Mouse (Mus musculus): ENCODE results near the gene Tmem132e. TPM values are rescaled to one million over a fixed set of nuclear protein-coding genes. Genes with fewer than 3 reads are reported as not detected.

Gene Tmem132e
- total RNA-seq (2014; fragmentation: Nextera tagmentation) = not detected in 2 replicates
- 0.06 TPM in 1 of 2 replicates, not detected in the other for total RNA-seq (2017)
- polyA plus RNA-seq (2012) = not detected in 2 replicates

DNA sequence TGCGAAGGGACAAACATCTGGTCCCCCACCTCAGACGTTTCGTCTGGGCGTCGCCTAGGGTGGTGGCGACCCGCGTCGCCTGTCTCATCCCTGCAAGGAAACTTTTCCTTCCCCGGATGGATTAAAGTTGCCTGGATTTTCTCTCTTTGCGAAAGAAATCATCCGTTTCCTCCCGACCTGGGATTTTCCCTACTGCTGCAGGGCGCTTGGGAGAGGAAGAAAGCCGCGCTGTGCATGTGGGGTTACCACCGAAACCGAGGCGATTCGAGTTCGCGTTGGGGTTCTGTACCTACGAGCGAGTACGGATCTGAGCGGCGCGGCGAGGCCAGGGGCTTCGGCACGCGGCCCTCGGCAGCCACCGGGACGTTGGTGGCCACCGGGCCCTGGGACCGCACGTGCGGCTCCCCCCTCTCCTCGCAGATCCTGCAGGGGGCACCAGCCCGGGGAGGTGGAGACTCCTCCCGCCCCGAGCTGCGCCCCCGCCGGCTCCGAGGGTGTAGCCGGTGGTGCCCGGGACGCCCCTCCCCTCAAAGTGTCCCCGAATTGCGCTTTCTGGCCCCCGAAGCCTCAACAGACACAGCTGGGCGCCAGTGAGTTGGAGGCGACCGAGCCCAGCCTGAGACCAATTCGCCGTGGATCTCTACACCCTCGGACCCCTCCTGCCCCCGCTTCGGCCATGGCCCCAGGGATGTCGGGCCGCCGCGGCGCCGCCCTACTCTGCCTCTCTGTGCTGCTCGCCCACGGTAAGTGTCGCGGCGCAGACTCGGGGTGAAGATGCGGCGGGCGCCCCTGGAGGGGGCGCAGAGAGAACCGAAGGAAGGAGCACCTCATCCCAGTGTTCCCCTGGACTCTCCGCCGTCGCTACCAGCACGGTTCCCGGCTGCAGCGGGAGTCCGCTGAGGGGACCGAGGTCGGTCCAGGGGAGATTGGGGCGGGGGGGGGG lies at the start of gene Tmem132e:
TSS of gene Tmem132e (plus strand) at position 530 of the 943 bp plus-strand sequence.
- Histone ChIP-seq H3K36me3 (replicated peaks) (no peaks in the 10 kb centered on the region), H3K4me1 (ENCODE audit: insufficient read depth, low read depth, low read length) (no peaks in the 10 kb centered on the region), H3K4me3 (ENCODE audit: low read depth, low read length) (peak within 1 kb of the TSS; percentile 35; the same call in 1 of the 2 replicates), H3K27me3 (ENCODE audit: insufficient read depth, low read length) (no peaks in the 10 kb centered on the region; the same call in 1 of the 2 replicates), H3K9me3 (replicated peaks) (peaks cover 92% of the 10 kb centered on the region)
- ATAC-seq (ENCODE audit: extremely low read depth, insufficient number of reproducible peaks, low FRiP score, poor library complexity, severe bottlenecking) = no peak
- no peak for TF ChIP-seq GATA2 (IDR thresholded peaks at IDR 0.05; ENCODE audit: borderline replicate concordance, low read depth, low read length)
- no peak for DNase-seq (ENCODE audit: low spot score)

DNA sequence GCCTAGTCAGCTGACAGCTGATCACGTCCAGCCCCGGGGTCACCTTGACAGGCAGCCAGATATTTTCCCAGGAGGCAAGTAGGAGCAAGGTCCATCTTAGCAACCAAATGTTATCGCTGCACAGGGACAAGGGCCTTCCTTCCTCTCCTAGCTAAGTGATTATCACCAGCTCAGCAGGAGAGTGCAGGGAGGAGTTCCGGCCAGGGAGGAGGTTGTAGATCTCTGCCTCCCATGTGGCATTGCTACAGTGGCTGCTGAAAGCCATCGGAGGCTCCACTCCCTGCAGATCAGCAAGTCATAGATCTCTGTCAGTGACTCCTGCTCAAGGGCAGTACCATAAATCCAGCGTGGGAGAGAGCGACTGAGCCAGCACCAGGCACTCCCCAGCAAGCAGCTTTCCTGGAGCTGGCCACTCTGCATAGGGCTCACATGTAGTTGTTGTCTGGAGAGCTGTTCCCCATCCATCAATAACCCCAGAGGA lies 48.7 kb upstream of the Tmem132e start:
- Histone ChIP-seq H3K4me3 (ENCODE audit: low read depth, low read length) (no peak overlapping the region), H3K27me3 (ENCODE audit: insufficient read depth, low read length) (no peaks in the 10 kb centered on the region), H3K36me3 (replicated peaks) (no peaks in the 10 kb centered on the region), H3K9me3 (replicated peaks) (peaks cover 53% of the 10 kb centered on the region), H3K4me1 (ENCODE audit: insufficient read depth, low read depth, low read length) (no peaks in the 10 kb centered on the region)
- DNase-seq (ENCODE audit: low spot score) (no peak), ATAC-seq (ENCODE audit: extremely low read depth, insufficient number of reproducible peaks, low FRiP score, poor library complexity, severe bottlenecking) (no peak)
- no peak for TF ChIP-seq TAL1 (conservative IDR thresholded peaks at IDR 0.05; ENCODE audit: low read depth, low read length)
- no peak for TF ChIP-seq CTCF (IDR thresholded peaks at IDR 0.05; ENCODE audit: low read depth, low read length)
- no peak for TF ChIP-seq POLR2AphosphoS5 (IDR thresholded peaks at IDR 0.05; ENCODE audit: insufficient replicate concordance, low read depth, low read length)
- no peak for TF ChIP-seq GATA2 (IDR thresholded peaks at IDR 0.05; ENCODE audit: borderline replicate concordance, low read depth, low read length)
- TF ChIP-seq GATA1 (IDR thresholded peaks at IDR 0.05; ENCODE audit: borderline replicate concordance, low read length) = no peak

DNA sequence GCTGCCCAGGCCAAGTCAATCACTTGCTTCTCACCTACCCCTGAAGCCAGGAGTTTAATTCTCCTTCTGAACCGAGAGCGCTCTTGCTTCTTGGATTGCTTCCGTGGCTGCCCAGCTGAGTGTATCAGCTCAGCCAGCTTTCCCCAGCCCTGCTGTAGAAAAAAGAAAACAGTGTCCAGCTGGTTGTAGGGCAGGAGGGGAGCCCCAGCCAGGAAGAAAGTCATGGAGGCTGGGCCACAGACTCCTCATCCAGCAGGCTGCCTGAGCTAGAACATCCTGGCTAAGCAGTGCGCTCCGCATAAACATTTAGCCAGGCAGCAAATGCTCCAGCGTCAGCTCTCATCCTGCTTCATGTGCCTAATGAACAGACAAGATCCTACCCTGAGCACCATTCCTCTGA lies 48.3 kb upstream of the Tmem132e start:
- Histone ChIP-seq H3K27me3 (ENCODE audit: insufficient read depth, low read length) (no peaks in the 10 kb centered on the region), H3K4me3 (ENCODE audit: low read depth, low read length) (no peak overlapping the region), H3K36me3 (replicated peaks) (no peaks in the 10 kb centered on the region), H3K4me1 (ENCODE audit: insufficient read depth, low read depth, low read length) (no peaks in the 10 kb centered on the region), H3K9me3 (replicated peaks) (peaks cover 57% of the 10 kb centered on the region)
- ATAC-seq (ENCODE audit: extremely low read depth, insufficient number of reproducible peaks, low FRiP score, poor library complexity, severe bottlenecking) (no peak), DNase-seq (ENCODE audit: low spot score) (no peak)
- TF ChIP-seq GATA1 (IDR thresholded peaks at IDR 0.05; ENCODE audit: borderline replicate concordance, low read length) = no peak
- no peak for TF ChIP-seq POLR2AphosphoS5 (IDR thresholded peaks at IDR 0.05; ENCODE audit: insufficient replicate concordance, low read depth, low read length)

- Histone ChIP-seq H3K9me3 (replicated peaks) (peaks cover 62% of the 10 kb centered on the region), H3K36me3 (replicated peaks) (no peaks in the 10 kb centered on the region), H3K4me3 (ENCODE audit: low read depth, low read length) (no peak overlapping the region), H3K27me3 (ENCODE audit: insufficient read depth, low read length) (no peaks in the 10 kb centered on the region), H3K4me1 (ENCODE audit: insufficient read depth, low read depth, low read length) (no peaks in the 10 kb centered on the region)
- ATAC-seq (ENCODE audit: extremely low read depth, insufficient number of reproducible peaks, low FRiP score, poor library complexity, severe bottlenecking) = no peak
- TF ChIP-seq POLR2AphosphoS5 (IDR thresholded peaks at IDR 0.05; ENCODE audit: insufficient replicate concordance, low read depth, low read length) (no peak), TAL1 (conservative IDR thresholded peaks at IDR 0.05; ENCODE audit: low read depth, low read length) (no peak), GATA1 (IDR thresholded peaks at IDR 0.05; ENCODE audit: borderline replicate concordance, low read length) (no peak), CTCF (IDR thresholded peaks at IDR 0.05; ENCODE audit: low read depth, low read length) (no peak)
- DNase-seq (ENCODE audit: low spot score) = no peak
Observed at GRCm38 (mm10) chr11:82340900-82341299, 47.8 kb upstream of the Tmem132e start.

- no peaks in the 10 kb centered on the region for H3K36me3 ChIP-seq (replicated peaks)
- TF ChIP-seq TAL1 (conservative IDR thresholded peaks at IDR 0.05; ENCODE audit: low read depth, low read length) (no peak), CTCF (IDR thresholded peaks at IDR 0.05; ENCODE audit: low read depth, low read length) (no peak), GATA2 (IDR thresholded peaks at IDR 0.05; ENCODE audit: borderline replicate concordance, low read depth, low read length) (no peak), POLR2AphosphoS5 (IDR thresholded peaks at IDR 0.05; ENCODE audit: insufficient replicate concordance, low read depth, low read length) (no peak), GATA1 (IDR thresholded peaks at IDR 0.05; ENCODE audit: borderline replicate concordance, low read length) (no peak)
- no peak for ATAC-seq (ENCODE audit: extremely low read depth, insufficient number of reproducible peaks, low FRiP score, poor library complexity, severe bottlenecking)
Observed at GRCm38 (mm10) chr11:82351039-82351438, 37.7 kb upstream of the Tmem132e start.

DNA sequence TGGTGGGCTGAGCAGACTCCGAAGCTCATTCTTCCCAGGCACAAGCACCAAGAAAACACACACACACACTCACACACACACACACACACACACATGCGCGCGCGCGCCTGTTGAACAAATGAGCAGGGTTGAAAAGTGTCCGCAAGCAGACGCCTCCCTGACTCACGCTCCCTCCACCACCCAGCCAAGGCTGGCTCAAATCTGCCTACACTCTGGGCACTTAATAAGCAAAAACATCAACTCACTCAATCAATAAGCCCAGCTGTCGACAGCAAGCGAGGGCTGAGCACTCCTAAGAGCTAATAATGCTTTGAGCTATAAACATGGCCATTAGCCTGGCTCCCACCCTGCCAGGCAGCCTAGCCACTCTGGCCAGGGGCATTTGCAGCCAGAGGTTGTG lies 18.5 kb upstream of the Tmem132e start:
- Histone ChIP-seq H3K36me3 (replicated peaks) (no peaks in the 10 kb centered on the region), H3K9me3 (replicated peaks) (peaks cover 89% of the 10 kb centered on the region), H3K4me3 (ENCODE audit: low read depth, low read length) (no peak overlapping the region), H3K4me1 (ENCODE audit: insufficient read depth, low read depth, low read length) (no peaks in the 10 kb centered on the region), H3K27me3 (ENCODE audit: insufficient read depth, low read length) (no peaks in the 10 kb centered on the region)
- DNase-seq (ENCODE audit: low spot score) (no peak), ATAC-seq (ENCODE audit: extremely low read depth, insufficient number of reproducible peaks, low FRiP score, poor library complexity, severe bottlenecking) (no peak)
- no peak for TF ChIP-seq GATA2 (IDR thresholded peaks at IDR 0.05; ENCODE audit: borderline replicate concordance, low read depth, low read length)
- no peak for TF ChIP-seq CTCF (IDR thresholded peaks at IDR 0.05; ENCODE audit: low read depth, low read length)
- no peak for TF ChIP-seq TAL1 (conservative IDR thresholded peaks at IDR 0.05; ENCODE audit: low read depth, low read length)
- TF ChIP-seq POLR2AphosphoS5 (IDR thresholded peaks at IDR 0.05; ENCODE audit: insufficient replicate concordance, low read depth, low read length) = no peak
- TF ChIP-seq GATA1 (IDR thresholded peaks at IDR 0.05; ENCODE audit: borderline replicate concordance, low read length) = no peak

More at GRCm38 (mm10) chr11:82351039-82351438, 37.7 kb upstream of the Tmem132e start:
- Histone ChIP-seq H3K9me3 (replicated peaks) (peaks cover 69% of the 10 kb centered on the region), H3K4me1 (ENCODE audit: insufficient read depth, low read depth, low read length) (no peaks in the 10 kb centered on the region), H3K4me3 (ENCODE audit: low read depth, low read length) (no peak overlapping the region), H3K27me3 (ENCODE audit: insufficient read depth, low read length) (no peaks in the 10 kb centered on the region)
- no peak for DNase-seq (ENCODE audit: low spot score)
